In genomic region chr11:52225986-52226599, GRCm38 (mm10) we compare ENCODE assay signal across 28 mouse cellular contexts. TPM values are rescaled to one million over a fixed set of nuclear protein-coding genes. Genes with fewer than 3 reads are reported as not detected.
DNase-seq lines count a peak whose midpoint lies in the region; ATAC-seq and TF ChIP-seq lines count a peak whose summit lies in the region.
"Had no signal": no experiment of that assay in that cellular context is flagged by ENCODE, and none has a peak within 500 bp of the region (broad histone marks: within the 10 kb centered on the region; RNA-seq: fewer than 3 reads in every experiment).

No protein-coding gene starts in this region.

- H3K9ac ChIP-seq in intestine, postnatal 0 days (ENCODE audit: low read depth, low read length), result no peak overlapping the region
- no peak overlapping the region for H3K9ac ChIP-seq in intestine, embryonic 15.5 days
- H3K9ac ChIP-seq in ES-E14 (ENCODE audit: insufficient read depth, low read depth, low read length, poor library complexity, severe bottlenecking), result no peak overlapping the region
- no peak overlapping the region for H3K9ac ChIP-seq in lung, postnatal 0 days (replicated peaks; ENCODE audit: low read depth)
- H3K9ac ChIP-seq: embryonic facial prominence, embryonic 13.5 days; forebrain, embryonic 12.5 days; heart, embryonic 15.5 days; hindbrain, embryonic 13.5 days had no signal

- H3K27me3 ChIP-seq in intestine, postnatal 0 days (replicated peaks; ENCODE audit: control insufficient read depth, insufficient read depth, low read length), result no peaks in the 10 kb centered on the region
- no peaks in the 10 kb centered on the region for H3K27me3 ChIP-seq in intestine, embryonic 15.5 days (replicated peaks)
- no peaks in the 10 kb centered on the region for H3K27me3 ChIP-seq in lung, postnatal 0 days (replicated peaks; ENCODE audit: insufficient read depth, low read length)
- H3K27me3 ChIP-seq: Patski had no signal

- TF ChIP-seq EP300 in lung, postnatal 0 days (IDR thresholded peaks at IDR 0.05), result no peak

- WGBS in intestine, postnatal 0 days, result 66% methylated on average over 3 of the region's 3 CpGs
- 63% methylated on average over 3 of the region's 3 CpGs for WGBS in intestine, embryonic 15.5 days
- 43% methylated on average over 3 of the region's 3 CpGs for WGBS in lung, postnatal 0 days

- in situ Hi-C loops in ES-E14 (cut with MboI; ENCODE audit: low sequenced_read_pairs in 2 of 2, unreplicated experiment in 2 of 2), result no loop called here

- H3K36me3 ChIP-seq in intestine, postnatal 0 days (ENCODE audit: control insufficient read depth, insufficient read depth), result no peaks in the 10 kb centered on the region
- no peaks in the 10 kb centered on the region for H3K36me3 ChIP-seq in intestine, embryonic 15.5 days
- no peaks in the 10 kb centered on the region for H3K36me3 ChIP-seq in ES-E14 (ENCODE audit: control insufficient read depth, insufficient read depth, low read length, poor library complexity, severe bottlenecking)
- H3K36me3 ChIP-seq in lung, postnatal 0 days (ENCODE audit: insufficient read depth, low read length), result no peaks in the 10 kb centered on the region
- H3K36me3 ChIP-seq: embryonic facial prominence, embryonic 13.5 days; forebrain, embryonic 12.5 days; heart, embryonic 15.5 days; hindbrain, embryonic 13.5 days had no signal

- H3K4me3 ChIP-seq in intestine, postnatal 0 days (ENCODE audit: low read depth, low read length), result no peak overlapping the region
- H3K4me3 ChIP-seq in intestine, embryonic 15.5 days (replicated peaks), result no peak overlapping the region
- H3K4me3 ChIP-seq in ES-E14 (ENCODE audit: insufficient read depth in 1 of 2, low read depth in 1 of 2, low read length in 2 of 2, poor library complexity in 1 of 2, severe bottlenecking in 1 of 2), result no peak overlapping the region
- H3K4me3 ChIP-seq in lung, postnatal 0 days (ENCODE audit: low read depth, low read length), result no peak overlapping the region
- H3K4me3 ChIP-seq: embryonic facial prominence, embryonic 13.5 days; forebrain, embryonic 12.5 days; heart, adult 2 months; heart, embryonic 15.5 days; hindbrain, embryonic 13.5 days had no signal

- DNase-seq in thymus, postnatal 36 days, result peak; percentile 40 to 51
- DNase-seq in thymus, postnatal 10 days (ENCODE audit: low spot score in 2 of 2), result no peak
- DNase-seq in ES-E14 (ENCODE audit: low read depth, low spot score), result no peak
- no peak for DNase-seq in urinary bladder, postnatal 14 days (ENCODE audit: low spot score)
- DNase-seq in lung, postnatal 0 days (ENCODE audit: low spot score), result no peak
- DNase-seq: adrenal gland, postnatal 25 days; cerebellum, adult 18-20 months; cerebellum, adult 9-11 months; cerebellum, postnatal 36 days; gastrocnemius, postnatal 10 days; heart, adult 2 months; heart, postnatal 14 days had no signal

- peak; percentile 18; the same call in 1 of the 2 replicates for TF ChIP-seq CTCF in intestine, postnatal 0 days (IDR thresholded peaks at IDR 0.05; ENCODE audit: low read depth)
- TF ChIP-seq CTCF in lung, postnatal 0 days (IDR thresholded peaks at IDR 0.05), result no peak; the same call in 1 of the 2 replicates

- no peaks in the 10 kb centered on the region; the same call in 1 of the 2 replicates for H3K4me1 ChIP-seq in intestine, postnatal 0 days (replicated peaks; ENCODE audit: control insufficient read depth, insufficient read depth, low read length)
- H3K4me1 ChIP-seq in intestine, embryonic 15.5 days (replicated peaks), result peaks cover 7% of the 10 kb centered on the region
- peaks cover 9 to 16% of the 10 kb centered on the region in 2 experiments; a peak in 2 of 4 replicates for H3K4me1 ChIP-seq in ES-E14 (ENCODE audit: control insufficient read depth in 2 of 2, insufficient read depth in 2 of 2, low read length in 2 of 2, poor library complexity in 1 of 2)
- H3K4me1 ChIP-seq in lung, postnatal 0 days (ENCODE audit: insufficient read depth, low read depth, low read length), result peaks cover 6% of the 10 kb centered on the region; the same call in 1 of the 2 replicates

- no peaks in the 10 kb centered on the region for H3K9me3 ChIP-seq in intestine, postnatal 0 days (ENCODE audit: control insufficient read depth)
- no peaks in the 10 kb centered on the region for H3K9me3 ChIP-seq in intestine, embryonic 15.5 days
- H3K9me3 ChIP-seq in ES-E14 (ENCODE audit: control insufficient read depth, insufficient read depth, low read depth, low read length), result no peaks in the 10 kb centered on the region
- no peaks in the 10 kb centered on the region for H3K9me3 ChIP-seq in lung, postnatal 0 days (ENCODE audit: low read length)
- H3K9me3 ChIP-seq: embryonic facial prominence, embryonic 13.5 days; forebrain, embryonic 12.5 days; heart, embryonic 15.5 days; hindbrain, embryonic 13.5 days had no signal

- H3K4me2 ChIP-seq in intestine, postnatal 0 days (replicated peaks; ENCODE audit: low read depth), result no peak overlapping the region
- H3K4me2 ChIP-seq in intestine, embryonic 15.5 days (replicated peaks), result no peak overlapping the region
- H3K4me2 ChIP-seq in lung, postnatal 0 days (replicated peaks; ENCODE audit: low read depth, low read length), result no peak overlapping the region
- H3K4me2 ChIP-seq: embryonic facial prominence, embryonic 13.5 days; forebrain, embryonic 12.5 days; heart, embryonic 11.5 days; heart, embryonic 15.5 days; hindbrain, embryonic 13.5 days had no signal

- H3K27ac ChIP-seq in intestine, postnatal 0 days (ENCODE audit: low read depth, low read length), result no peak overlapping the region
- no peak overlapping the region for H3K27ac ChIP-seq in intestine, embryonic 15.5 days
- peak overlapping the region; percentile 88; the same call in 1 of the 2 replicates for H3K27ac ChIP-seq in ES-E14 (ENCODE audit: insufficient read depth, low read depth, low read length, poor library complexity, severe bottlenecking)
- H3K27ac ChIP-seq in lung, postnatal 0 days (ENCODE audit: low read length), result no peak overlapping the region
- H3K27ac ChIP-seq: embryonic facial prominence, embryonic 13.5 days; forebrain, embryonic 12.5 days; heart, adult 2 months; heart, embryonic 15.5 days; hindbrain, embryonic 13.5 days; hindbrain, postnatal 0 days had no signal

- no peak for ATAC-seq in intestine, postnatal 0 days
- ATAC-seq in intestine, embryonic 15.5 days, result no peak
- no peak for ATAC-seq in lung, postnatal 0 days
- ATAC-seq: activated CD4-positive, CD25-positive, alpha-beta regulatory T cell, adult 4 months; forebrain, embryonic 16.5 days; hindbrain, postnatal 0 days; Patski had no signal

TF ChIP-seq in ES-E14, 5 proteins besides CTCF, POLR2A, EP300 and RAD21:
- TF ChIP-seq CHD2 (IDR thresholded peaks at IDR 0.05; ENCODE audit: low read depth, low read length) (no peak), ZNF384 (IDR thresholded peaks at IDR 0.05; ENCODE audit: low read depth, low read length) (peak; percentile 90)

RNA-seq across cellular contexts. Expression of gene Skp1a, which starts 5.7 kb away (rescaled TPM):
- 605 and 624 TPM in 2 replicates for polyA plus RNA-seq in intestine, postnatal 0 days (2015; fragmentation: Nextera tagmentation; extraction: Ambion mirVana)
- 720 and 848 TPM in 2 replicates for polyA plus RNA-seq in intestine, embryonic 15.5 days (2015; fragmentation: Nextera tagmentation; extraction: Ambion mirVana)
- total RNA-seq in ES-E14 (2012; rRNA removed), result 204 and 317 TPM in 2 replicates
- 552 and 571 TPM in 2 replicates for polyA plus RNA-seq in lung, postnatal 0 days (2015; fragmentation: Nextera tagmentation; extraction: Ambion mirVana)

RNA-seq across cellular contexts. Expression of gene Olfr1371, which starts 12.3 kb away (rescaled TPM):
- not detected in 2 replicates for polyA plus RNA-seq in intestine, postnatal 0 days (2015; fragmentation: Nextera tagmentation; extraction: Ambion mirVana)
- polyA plus RNA-seq in intestine, embryonic 15.5 days (2015; fragmentation: Nextera tagmentation; extraction: Ambion mirVana), result not detected in 2 replicates
- total RNA-seq in ES-E14 (2012; rRNA removed), result not detected in 2 replicates
- not detected in 2 replicates for polyA plus RNA-seq in lung, postnatal 0 days (2015; fragmentation: Nextera tagmentation; extraction: Ambion mirVana)
- total RNA-seq: adrenal gland, adult 18-20 months; adrenal gland, postnatal 25 days; gastrocnemius, postnatal 10 days; heart, adult 2 months; heart, postnatal 14 days; hematopoietic stem cell, adult 5-6 weeks; hindbrain, postnatal 0 days had no signal
- polyA plus RNA-seq: activated CD4-positive, CD25-positive, alpha-beta regulatory T cell, adult 4 months; C2C12; embryonic facial prominence, embryonic 13.5 days; forebrain, embryonic 12.5 days; forebrain, embryonic 16.5 days; frontal cortex, adult 2 months; gonadal fat pad, adult 2 months; heart, adult 2 months; heart, embryonic 11.5 days; heart, embryonic 15.5 days; hindbrain, embryonic 13.5 days; hindbrain, postnatal 0 days; Patski had no signal

RNA-seq across cellular contexts. Expression of gene Tcf7, which starts 56.7 kb away (rescaled TPM):
- polyA plus RNA-seq in intestine, postnatal 0 days (2015; fragmentation: Nextera tagmentation; extraction: Ambion mirVana), result 3.3 TPM in 2 replicates
- polyA plus RNA-seq in intestine, embryonic 15.5 days (2015; fragmentation: Nextera tagmentation; extraction: Ambion mirVana), result 6.9 and 8.2 TPM in 2 replicates
- 8.1 and 8.4 TPM in 2 replicates for total RNA-seq in ES-E14 (2012; rRNA removed)
- polyA plus RNA-seq in lung, postnatal 0 days (2015; fragmentation: Nextera tagmentation; extraction: Ambion mirVana), result 14.7 and 14.8 TPM in 2 replicates

Comparison
In these comparisons a context has a peak if more than half of its experiments do, and no peak if none do; other contexts are left out.
1. DNase-seq: peak in thymus, postnatal 36 days (2 of 2); none in thymus, postnatal 10 days (0 of 2), ES-E14 (single experiment), urinary bladder, postnatal 14 days (single experiment) and lung, postnatal 0 days (single experiment).